Mouse (Mus musculus): ENCODE data around the gene Ints1.

The Ints1 gene

GRCm38 (mm10) chr5:139702905-139703304, 72.6 kb downstream of the Ints1 start:
- DNase-seq, result no peak

DNA sequence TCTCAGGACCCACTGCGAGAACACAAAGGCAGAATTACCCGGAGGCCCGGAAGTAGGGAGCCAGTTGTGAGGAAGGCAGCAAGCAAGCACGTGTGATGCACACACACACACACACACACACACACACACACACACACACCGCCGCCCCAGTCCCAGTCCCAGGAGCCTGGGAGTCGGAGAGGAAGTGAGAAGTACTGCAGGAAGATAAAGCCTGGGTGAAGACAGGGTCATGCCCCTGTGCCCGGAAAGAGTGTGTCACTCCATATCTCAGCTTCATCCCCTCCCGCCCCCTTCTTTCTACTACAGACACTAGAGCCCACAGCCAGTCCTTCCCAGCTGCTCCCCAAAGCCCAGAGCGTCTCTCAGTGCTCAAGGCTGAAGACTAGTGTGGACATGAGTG, 73.2 kb downstream of the Ints1 start:
- no peak for DNase-seq

Data from kidney, adult 18-20 months (tissue).